Mouse (Mus musculus): Measurements from ENCODE around the gene Sfxn5.

Gene Sfxn5

DNA sequence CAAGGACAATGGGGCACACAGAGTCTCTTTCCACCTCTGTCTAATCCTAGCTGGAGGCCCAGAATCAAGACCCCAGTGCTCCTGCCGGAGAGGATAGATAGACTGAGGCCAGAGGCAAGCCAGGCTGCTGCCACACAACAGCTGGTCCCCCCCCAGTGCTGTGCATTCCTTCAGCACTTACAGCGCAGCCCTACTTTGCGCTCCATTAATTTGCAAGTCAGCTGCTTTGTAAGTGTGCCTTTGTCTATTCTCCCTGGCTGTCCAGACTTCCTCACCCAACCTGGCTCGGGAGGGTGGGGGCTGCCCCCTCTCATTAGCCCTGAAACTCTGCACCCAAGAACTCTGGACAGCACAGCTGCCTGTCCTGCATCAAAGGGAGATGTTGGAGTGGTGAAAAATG, 101.2 kb downstream of the Sfxn5 start:
- no peak for DNase-seq (ENCODE audit: low spot score in 2 of 2)

DNA sequence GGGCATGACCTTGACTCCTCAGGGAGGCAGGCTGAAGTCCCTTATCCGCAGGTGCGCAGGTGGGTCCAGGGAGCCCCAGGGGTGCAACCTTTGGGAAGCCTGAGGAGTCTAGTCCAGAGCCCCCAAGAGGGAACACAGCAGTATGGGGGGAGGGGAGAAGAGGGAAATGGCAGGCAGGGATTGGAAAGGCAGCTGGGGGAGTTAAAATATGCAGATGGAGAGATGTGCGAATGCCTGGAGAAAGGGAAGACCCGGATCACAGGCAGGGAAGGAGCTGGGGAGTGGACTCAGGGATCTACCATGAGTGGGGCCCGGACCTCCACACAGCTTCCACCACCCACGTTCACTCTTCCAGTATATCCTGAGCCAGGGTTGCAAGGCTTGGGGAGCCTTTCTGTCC, 101.8 kb downstream of the Sfxn5 start:
- DNase-seq (ENCODE audit: low spot score in 2 of 2), result no peak

DNA sequence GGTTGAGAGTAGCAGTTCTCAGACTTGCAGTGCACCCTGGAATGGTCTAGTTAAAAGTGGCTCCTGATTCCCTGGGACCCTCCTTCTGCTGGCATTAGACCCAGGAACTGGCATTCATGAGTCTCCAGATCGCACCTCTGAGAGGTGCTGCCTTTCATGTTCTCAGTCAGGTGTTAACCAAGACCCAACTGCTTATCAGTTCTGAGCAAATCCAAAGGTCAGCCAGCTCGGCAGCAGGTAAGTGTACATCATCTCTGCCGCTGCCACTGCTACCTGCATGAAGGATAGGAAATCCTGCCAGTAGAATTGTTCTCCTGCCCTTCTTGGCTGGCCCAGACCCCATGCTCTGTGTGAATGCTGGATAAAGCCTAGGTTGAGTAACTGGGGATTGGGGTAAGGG, 102.5 kb downstream of the Sfxn5 start:
- DNase-seq (ENCODE audit: low spot score in 2 of 2), result no peak

DNA sequence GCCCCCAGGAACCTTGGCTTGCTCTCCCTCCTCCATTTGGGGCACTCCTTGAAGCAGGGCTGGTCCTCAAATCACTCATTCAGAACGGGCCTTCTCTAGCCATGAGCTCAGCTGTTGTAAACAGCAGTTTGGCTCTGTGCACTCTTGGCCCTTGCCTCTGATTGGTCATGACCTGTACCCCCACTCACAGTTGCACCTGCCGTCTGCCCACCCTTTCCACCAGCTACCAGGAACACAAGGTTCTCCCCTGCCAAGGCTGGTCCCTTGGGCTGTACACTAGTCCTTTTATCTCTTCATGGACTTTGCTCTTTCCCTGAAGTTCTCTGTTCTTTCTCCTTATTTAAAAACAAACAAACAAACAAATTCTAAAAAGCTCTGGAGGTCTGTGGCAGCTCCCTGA, 105.7 kb downstream of the Sfxn5 start:
- no peak for DNase-seq (ENCODE audit: low spot score in 2 of 2)

DNA sequence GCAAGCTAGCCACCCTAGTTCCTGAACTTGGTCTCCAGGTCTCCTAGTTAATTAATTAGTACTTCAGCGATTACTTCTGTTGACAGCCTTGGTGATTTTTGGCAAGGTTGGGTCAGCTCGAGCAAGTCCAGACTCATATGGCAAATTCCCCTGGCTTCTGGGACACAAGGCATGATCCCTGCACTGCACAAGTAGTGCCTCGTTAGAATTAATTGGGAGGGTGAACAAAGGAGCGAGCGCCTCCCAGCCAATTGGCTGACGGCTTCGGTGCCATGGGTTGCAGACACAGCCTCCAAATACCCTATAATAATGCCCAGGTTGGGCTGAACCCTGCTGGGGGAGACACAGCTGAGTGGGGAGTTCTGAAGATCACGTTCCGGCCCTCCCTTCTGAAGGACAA, 106.7 kb downstream of the Sfxn5 start:
- DNase-seq (ENCODE audit: low spot score in 2 of 2), result no peak

DNA sequence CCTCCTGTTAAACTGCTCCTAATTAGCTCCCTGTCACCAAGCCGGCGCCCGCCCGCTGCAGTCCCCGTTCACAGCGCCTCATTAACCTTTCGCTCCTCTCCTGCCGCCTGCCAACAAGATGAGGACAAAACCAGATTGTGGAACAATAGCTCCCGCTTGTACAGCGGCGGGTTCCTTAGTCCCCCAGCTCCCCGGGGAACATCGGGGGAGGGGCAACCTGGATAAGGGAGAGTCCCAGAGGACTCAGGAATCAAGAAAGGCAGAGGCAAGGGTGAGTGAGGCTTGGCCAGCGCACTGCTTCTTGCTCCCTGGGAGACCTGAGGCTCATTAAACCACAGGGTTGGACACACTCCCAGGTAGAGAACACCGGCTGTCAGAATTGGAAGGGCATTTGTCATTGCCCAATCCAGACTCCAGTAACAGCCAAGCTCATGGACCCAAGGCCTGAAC, 108.8 kb downstream of the Sfxn5 start:
- DNase-seq (ENCODE audit: low spot score in 2 of 2), result no peak

DNA sequence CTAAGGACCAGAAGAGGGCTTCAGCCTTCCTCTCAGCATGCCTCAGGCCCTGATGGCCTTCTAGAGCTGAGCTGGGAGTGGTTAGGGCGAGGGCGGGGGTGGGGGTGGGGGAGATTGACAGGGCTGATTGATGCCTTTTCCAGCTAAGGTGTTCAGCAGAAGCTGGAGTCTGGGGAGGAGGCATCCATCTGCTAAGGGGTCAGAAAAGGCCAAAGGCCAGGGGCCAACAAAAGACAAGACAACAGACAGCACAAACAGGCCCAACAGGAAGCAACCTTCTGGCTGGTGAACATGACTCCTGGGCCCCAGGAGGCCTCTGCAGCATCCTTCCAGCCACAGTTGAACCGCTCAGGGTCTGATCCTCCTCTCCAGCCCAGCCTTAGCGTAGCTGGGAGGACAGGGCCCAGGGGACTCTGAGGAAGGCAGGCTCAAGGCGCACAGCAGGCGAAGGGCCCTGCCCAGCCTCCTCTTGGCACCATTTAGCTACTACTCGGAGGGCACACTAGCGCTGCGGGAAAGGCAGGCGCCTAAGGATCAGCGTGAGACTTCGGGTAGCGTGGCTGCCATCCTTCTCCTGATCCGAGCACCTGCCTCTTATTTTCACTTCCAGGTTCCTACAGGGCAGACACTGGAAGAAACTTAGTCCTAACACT, 109.6 kb downstream of the Sfxn5 start:
- DNase-seq (ENCODE audit: low spot score in 2 of 2), result no peak

DNA sequence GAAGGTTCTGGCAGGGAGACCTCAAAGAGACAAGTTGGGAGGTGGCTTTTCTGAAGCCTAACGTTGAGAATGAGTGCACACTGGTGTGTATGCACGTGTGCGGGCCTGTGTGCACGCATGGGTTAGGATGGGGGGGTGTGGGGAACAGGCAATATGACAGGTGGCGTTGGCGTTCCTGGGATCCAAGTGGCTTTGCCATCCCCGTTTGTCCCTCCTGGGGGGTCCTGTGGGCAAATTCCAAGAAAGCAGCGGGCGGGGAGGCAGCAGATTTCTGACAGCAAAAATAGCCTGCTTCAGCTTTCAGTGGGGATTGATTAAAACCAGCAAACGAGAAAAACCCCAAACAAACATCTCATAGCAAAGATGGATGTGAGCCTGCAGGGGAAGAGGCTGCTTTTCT, 110.7 kb downstream of the Sfxn5 start:
- no peak for DNase-seq (ENCODE audit: low spot score in 2 of 2)

DNA sequence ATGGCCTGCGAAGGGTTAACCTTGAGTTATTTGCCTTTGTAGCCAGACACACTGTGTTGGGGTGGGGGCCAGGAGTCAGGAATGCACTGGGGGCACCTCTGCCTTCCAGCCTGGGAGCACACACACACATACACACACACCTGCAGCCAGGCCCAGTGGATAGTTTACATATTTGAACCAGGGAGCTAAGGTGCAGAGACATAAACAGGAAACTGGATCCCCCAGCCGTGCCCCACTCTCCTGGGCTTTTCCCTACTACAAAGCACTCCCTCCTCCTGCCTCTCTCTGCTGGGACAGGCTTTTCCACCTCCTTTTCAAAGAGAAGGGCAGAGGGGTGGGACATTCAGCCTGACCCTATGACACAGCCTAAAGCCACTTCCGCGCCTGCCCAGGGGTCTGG, 112.3 kb downstream of the Sfxn5 start:
- no peak for DNase-seq (ENCODE audit: low spot score in 2 of 2)

DNA sequence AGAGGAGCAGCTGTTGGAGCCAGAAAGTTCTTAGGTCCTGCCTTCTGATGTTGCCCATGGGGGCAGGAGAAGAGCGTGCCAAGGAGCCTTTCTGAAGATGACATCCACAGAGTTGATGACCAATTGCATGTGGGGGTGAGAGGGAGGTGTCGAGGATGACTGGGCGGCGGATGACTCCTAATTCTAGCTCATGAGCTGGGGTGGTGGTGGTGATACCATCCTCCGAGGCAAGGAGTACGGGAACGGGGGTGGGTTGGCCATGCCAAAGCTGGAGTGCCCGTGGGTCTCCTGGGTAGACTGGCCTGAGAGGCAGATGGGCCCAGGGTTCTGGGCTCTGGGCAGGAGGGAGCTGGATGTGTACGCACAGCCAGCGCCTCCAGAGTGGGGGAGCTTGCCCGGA, 113.5 kb downstream of the Sfxn5 start:
- DNase-seq (ENCODE audit: low spot score in 2 of 2), result no peak

DNA sequence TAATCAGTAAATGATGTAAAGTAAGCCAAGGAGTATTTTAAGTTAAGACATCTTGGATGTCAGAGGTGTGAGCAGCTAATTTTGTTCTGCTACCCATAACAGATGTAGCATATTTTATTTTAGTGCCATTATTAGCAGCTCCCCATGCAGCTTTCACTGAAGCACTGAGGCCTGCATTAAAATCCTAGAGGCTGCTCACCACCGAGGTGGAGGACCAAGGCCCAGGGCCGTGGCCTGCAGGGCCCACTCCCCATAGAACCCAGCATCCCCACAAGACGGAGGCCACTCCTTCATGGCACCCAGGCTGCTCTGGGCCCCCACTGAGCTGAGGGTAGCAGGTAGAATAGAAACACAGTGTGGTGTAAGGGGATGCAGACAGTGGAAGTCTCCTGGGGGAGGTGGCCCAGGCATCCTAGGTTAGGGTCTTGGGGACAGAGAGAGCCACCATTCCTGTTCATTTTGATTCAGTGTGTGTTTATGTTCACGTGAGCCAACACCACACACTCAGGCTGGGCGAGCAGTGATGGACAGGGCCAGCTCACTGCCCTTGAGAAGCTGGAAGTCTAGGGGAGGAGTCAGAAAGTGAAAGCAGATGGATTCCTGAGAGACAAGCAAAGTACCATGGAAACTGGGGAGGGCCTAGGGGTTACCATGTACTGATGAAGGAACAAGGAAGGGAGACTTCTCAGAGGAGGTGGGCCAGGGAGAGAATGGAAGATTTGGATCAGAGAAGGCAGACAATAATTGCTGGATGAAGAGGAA, 114.4 kb downstream of the Sfxn5 start:
- DNase-seq (ENCODE audit: low spot score in 2 of 2), result no peak

DNA sequence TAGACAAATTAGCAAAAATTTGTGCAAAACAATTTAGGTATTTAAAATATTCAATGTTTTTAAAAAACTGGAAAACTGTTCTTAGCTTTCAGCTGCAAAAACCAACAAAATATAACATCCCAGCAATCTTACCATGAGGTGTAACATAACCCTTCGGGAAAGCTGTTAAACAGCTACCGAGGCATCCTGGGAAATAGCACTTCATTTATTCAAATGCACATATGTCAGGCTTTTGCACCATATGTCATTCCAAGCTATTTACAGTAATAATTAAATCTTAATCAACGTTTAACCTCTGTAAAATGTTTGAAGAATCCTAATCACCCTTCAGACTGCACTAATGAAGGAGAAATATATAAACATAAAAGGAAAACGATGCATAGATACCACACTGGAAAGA, 115.0 kb downstream of the Sfxn5 start:
- DNase-seq (ENCODE audit: low spot score in 2 of 2), result no peak

DNA sequence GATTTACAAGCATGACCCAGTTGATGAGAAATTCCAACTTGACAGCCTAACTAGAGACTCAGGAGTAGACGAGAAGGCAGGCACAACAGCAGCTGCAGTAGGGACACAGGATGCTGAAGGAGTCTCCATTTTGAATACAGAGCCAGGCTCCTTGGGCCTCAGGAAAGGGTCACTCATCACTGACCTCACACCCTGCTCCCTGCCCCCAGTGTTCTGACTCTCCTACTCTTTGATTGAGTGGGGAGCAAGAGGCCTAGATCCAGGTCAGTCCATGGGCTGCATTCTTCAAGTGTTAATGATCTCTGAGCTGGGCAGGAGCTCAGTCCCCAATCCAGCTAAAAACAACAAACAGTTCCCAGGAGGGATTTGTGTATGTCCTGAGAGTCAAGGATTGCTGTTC, 122.5 kb downstream of the Sfxn5 start:
- no peak for DNase-seq (ENCODE audit: low spot score in 2 of 2)

DNA sequence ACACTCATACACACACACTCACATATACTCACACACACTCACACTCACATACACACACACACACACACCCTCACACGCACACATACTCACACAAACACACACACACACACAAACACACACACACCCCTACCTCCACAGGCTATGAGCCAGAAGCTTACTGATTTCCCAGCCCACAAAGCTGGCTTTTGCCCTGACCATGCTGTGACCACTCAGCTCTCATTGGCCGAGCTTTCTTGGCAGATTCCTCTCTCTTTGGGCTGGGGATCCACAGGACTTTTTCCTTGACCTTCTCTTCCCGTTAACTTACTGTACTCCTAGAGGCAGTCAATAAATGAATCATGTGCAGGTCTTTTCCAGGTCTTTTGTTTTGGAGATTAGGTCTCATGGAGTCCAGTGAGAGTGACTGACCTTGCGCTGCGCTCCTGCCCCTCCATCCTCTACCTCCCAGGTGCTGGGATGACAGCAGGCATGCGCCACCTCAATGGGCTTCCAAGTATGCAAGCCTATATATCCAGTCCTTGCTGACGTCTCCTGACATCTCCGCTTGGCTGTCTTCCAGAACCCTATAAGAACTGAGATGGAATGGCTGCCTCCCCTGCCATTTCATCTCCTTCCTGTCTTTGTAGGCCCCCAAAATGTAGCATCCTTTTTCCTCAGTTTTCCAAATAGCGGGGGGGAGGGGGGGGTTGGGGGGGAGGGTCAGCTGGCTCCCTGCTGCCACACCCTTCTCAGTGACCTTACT, 123.8 kb downstream of the Sfxn5 start:
- DNase-seq (ENCODE audit: low spot score in 2 of 2), result no peak

DNA sequence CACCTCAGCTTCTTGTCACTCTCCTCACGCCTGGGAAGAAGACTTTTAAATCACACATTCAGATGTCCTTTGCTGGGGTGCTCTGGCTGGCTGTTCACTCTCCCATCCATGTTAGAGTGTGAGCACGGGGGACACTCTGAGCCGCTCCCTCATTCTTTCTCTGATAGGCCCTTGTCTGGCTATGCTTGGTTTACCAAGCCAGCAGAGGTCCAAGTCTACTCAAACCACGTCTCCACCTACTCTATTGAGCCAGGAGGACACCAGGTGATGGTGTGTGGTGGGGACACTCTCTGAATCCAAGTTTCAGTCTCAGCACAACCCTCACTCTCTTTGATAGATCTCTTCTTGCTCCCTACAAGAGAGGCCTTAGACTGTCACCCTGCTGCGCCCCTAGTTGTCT, 125.9 kb downstream of the Sfxn5 start:
- DNase-seq (ENCODE audit: low spot score in 2 of 2), result no peak

DNA sequence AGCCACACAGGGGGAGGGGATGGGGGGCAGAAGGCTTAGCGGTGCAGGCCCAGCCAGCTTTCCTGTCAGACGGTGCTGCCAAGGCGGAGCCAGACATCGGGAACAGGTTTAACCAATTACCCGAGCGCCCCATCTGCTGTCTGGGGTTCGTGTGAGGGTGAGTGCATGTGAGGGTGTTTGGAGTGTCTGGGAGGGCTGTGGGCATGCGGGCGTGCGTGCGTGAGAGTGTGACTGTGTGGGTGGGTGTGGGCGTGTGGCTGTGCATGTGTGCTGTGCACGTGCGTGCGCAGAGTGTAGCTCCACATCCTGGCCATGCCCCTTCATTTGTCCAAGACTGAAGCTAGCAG, 126.3 kb downstream of the Sfxn5 start:
- DNase-seq (ENCODE audit: low spot score in 2 of 2), result no peak

DNA sequence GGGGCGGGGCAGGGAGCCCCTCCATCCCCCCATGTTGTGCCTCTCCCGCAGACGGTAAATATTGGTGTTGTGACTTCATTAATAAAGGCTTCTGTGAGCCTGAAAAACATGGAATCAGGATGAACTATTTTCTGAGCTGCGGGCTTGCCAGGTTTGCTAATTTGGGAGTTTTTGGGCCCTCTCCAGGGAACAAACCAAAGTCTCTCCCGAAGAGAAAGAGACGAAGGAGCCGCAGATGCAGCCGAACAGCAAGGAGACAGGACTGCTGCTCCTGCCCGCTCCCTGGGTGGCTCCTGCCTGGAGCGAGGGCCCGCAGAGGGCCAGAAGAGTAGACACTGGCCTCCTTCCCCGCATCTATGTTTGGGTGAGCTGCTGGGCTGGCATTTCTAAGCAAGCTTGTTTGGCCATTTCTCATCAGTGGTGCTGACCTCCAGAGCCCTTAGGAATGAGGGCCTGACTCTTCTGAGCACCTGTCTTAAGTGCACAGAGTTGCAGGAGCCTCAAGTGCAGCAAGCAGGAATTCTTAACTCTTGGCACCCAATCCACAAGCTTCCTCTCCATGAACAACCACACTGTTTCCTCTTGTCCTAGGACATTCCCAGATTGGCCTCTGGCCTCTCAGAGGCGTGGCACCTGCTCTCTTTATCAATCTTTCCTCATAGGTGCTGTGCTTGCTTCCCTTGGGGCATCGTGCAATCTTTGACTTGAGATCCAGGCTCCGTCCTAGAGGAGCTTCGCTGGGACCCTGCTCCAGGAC, 126.9 kb downstream of the Sfxn5 start:
- no peak for DNase-seq (ENCODE audit: low spot score in 2 of 2)

DNA sequence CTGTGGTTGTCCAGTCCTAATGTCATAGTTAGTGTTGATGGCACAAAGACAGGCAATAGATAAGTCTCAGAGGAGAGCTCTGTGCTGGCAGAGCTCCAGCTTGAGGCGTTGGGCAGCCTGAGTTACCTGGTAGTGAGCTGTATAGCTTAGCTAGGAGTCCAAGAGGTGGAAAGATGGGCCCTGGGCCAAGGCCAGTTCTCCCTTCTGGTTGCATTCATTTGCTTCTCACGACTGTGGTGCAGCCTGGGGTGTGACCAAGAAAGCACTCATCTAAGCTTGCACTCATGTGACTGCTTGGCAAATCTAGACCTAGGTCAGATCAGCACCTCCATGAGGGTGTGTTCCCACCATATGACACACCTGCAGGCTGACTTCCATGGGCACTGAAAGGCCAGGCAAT, 135.3 kb downstream of the Sfxn5 start:
- no peak for DNase-seq (ENCODE audit: low spot score in 2 of 2)

DNA sequence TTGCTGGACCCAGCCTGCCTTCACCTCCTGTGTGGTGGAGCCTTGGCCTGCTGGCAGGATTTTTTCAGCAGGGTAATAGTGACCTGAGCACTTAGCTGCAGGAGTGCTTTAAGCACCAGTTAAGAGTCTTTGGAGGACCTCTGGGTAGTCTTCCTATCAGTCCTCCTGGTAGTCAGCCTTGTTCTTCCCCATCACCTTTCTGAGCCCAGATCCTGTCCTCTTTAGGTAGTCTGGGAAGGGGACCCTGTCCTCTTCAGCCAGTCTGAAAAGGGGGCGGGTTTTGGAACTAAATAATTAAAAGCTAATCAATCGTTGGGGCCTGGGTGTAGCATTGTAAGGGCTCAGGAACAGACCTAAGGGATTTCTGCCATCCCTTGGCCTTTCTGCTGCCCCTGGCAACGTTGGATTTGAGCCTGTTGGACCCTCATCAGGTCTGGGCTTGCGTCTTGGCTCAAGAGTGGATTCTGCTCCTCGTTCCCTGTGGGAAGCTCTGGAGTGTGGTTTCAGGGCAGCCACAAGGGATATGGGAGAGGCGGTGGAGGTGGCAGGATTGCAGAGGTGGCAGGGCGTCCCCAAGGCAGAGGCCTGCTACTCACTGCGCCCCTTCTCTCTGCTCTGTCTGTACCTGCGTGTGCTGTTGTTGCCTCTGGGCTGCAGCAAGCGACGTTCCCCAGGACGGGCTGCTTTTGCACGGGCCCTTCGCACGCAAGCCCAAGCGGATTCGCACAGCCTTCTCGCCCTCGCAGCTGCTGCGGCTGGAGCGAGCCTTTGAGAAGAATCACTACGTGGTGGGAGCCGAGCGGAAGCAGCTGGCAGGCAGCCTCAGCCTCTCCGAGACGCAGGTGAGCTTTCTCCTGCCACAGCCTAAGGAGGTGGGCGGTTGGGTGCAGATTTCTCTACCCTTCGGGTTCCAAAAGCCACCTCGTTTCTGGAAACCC, 139.6 kb downstream of the Sfxn5 start:
- no peak for DNase-seq (ENCODE audit: low spot score in 2 of 2)

DNA sequence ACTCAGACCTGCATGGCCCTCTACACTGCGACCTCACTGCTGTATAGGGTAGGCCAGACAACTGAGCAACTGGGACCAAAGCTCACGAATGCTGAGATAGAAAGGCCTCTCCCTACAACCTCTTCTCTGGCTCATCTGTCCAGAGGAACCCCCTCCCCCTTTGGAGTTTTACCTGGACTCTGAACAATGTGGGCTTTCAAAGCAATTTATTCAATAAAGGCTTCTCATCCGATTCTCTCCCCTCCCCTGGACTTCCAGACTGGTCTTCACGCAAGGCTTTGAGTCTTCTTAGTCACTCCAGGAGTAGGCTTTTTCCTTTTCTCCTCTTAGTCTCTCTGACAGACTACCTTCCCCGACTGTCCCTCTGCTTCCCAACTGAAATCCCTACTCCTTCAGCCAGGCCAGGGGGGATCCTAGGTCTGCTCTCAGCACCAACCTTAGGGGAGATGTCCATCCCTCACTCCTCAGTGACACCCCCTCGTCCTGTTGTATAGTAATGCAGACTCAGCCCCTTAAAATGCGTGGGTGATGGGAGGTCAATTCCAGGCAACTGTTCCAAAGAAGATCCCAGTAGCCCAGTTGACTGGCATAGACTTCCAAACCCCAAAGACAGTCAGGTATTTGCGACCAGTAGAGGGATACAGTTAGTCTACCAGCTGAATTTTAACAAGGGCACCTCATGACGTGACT, 141.3 kb downstream of the Sfxn5 start:
- no peak for DNase-seq (ENCODE audit: low spot score in 2 of 2)

DNA sequence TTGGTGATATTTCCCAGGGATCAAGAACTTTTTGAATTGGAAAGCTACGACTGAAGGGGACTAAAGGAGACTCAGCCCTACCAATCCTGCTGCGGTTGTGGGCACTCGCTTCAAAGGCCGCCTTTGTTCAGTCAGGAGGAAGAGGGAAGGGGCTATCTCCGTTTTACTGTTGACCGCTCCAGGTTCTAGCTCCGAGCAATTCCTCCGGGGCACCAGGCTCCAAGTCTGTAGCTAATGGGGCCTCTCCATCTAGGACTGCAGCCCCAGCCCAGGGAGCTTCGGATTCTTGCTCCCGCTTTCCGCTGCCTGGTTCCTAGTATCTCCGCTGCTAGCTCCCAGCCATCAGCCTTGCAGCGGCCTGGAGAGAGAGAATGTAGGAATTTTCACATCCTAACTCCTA, 142.6 kb downstream of the Sfxn5 start:
- DNase-seq (ENCODE audit: low spot score in 2 of 2), result no peak

All from heart, adult 9 months (tissue).